14 mouse cellular contexts compared by ENCODE assay signal in genomic region chr16:48074879-48075278, GRCm38 (mm10).
"Had no signal": no experiment of that assay in that cellular context is flagged by ENCODE, and none has a peak within 500 bp of the region (broad histone marks: within the 10 kb centered on the region; RNA-seq: fewer than 3 reads in every experiment).

No protein-coding gene starts in this region.

- H3K27me3 ChIP-seq: liver, embryonic 12.5 days; neural tube, embryonic 15.5 days had no signal

- H3K27ac ChIP-seq: kidney, postnatal 0 days; layer of hippocampus, adult 2 months; limb, embryonic 10.5 days; liver, embryonic 12.5 days; neural tube, embryonic 15.5 days; stomach, postnatal 0 days had no signal

- H3K4me1 ChIP-seq: limb, embryonic 10.5 days; liver, embryonic 12.5 days; neural tube, embryonic 15.5 days had no signal

- H3K9me3 ChIP-seq: limb, embryonic 10.5 days; neural tube, embryonic 15.5 days had no signal

- H3K4me2 ChIP-seq: liver, embryonic 12.5 days; neural tube, embryonic 15.5 days had no signal

- H3K9ac ChIP-seq: liver, embryonic 12.5 days; neural tube, embryonic 15.5 days had no signal

- H3K4me3 ChIP-seq: layer of hippocampus, adult 2 months; limb, embryonic 10.5 days; liver, embryonic 12.5 days; myocyte; neural tube, embryonic 15.5 days had no signal

- DNase-seq: kidney, adult 8-10 months; kidney, postnatal 4 days; lung, postnatal 36 days; midbrain, embryonic 14.5 days; right cerebral cortex, adult 18-20 months; thymus, adult 2 months; thymus, postnatal 25 days had no signal

- ATAC-seq: liver, embryonic 12.5 days had no signal

- H3K36me3 ChIP-seq: limb, embryonic 10.5 days; liver, embryonic 12.5 days; neural tube, embryonic 15.5 days had no signal
